Mouse (Mus musculus) spleen, embryonic (tissue): ENCODE measurements around the gene Nisch.

Source experiments
- CTCF ChIA-PET: fragments of 350-600 bp; sonication (Branson Sonifier 250); formaldehyde crosslinking; loops from one replicate; lab custom pipeline; 2022; lab: Charles Lee

Gene Nisch

DNA sequence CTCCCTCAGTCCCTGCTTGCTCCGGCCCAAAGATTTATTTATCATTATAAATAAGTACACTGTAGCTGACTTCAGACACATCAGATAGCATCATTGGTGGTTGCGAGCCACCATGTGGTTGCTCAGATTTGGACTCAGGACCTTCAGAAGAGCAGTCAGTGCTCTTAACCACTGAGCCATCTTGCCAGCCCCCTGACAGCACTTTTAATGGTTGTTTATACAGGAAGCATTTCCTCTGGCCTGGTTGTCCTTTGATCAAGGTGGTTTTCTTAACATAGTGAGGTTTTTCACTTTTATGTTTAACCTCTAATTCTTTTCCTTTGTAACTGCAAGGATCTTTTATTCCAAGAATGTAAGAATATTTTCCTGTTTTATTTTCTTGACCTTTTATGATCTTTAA lies 22.3 kb downstream of the Nisch start:
- CTCF ChIA-PET: no interaction called here

DNA sequence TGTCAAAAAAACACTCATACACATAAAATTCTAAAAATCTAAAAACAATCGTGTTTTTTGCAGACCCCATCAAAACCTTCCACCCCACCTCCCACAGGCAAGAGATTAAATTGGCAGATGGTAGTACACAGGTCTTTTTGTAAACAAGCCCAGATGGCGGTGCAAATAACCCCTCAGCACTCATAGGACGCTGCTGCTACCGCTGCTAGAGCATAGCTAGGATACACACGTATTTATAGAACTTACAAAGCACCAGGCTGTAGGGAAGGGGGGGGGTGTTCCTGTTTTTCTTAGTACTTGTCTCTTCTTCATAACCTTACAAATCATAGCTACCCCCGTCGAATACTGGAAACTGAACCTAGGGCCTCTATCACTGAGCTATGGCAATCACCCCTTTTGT lies 23.0 kb downstream of the Nisch start:
- CTCF ChIA-PET: interaction anchor here (0.7 kb wide), 1 partner anchor 144 kb away, joined by 3 read pairs; no protein-coding TSS in a partner anchor

DNA sequence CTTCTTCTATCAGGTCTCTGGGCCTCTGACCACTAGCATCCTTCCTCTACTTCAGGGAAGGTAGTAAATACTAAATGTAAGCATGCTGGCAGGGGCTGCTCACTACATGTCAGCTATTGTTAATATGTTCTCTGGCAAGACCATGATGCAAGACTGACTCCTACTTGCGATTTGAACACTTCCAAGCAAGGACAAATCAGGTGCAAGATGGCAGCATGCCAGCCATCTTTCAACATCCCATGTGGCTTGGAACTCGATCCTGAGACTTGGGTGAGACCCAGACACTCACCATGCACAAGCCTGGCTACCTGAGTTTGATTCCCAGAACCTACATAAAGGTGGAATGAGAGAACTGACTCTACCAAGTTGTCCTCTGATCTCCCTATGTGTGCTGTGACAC lies 24.8 kb downstream of the Nisch start:
- CTCF ChIA-PET: no interaction called here

DNA sequence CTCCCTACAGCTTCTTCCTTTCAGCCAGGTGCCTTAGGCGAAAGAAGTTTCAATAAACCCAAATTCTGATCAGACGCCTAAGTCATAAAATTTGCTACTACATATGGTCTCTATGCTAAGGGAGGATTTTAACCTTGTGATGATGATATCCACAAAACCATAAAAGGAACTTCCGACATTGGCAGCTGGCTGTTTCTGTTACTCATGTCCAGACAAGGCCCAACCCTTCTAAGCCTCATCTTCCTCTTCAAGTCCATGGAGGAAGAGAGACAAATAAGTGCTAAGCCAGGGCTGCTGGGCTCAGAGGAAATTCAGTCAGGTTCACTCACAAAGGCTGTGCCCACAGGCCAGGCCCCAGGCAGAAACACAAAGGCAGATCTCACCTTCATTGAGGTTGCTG lies 27.4 kb downstream of the Nisch start:
- CTCF ChIA-PET: no interaction called here

DNA sequence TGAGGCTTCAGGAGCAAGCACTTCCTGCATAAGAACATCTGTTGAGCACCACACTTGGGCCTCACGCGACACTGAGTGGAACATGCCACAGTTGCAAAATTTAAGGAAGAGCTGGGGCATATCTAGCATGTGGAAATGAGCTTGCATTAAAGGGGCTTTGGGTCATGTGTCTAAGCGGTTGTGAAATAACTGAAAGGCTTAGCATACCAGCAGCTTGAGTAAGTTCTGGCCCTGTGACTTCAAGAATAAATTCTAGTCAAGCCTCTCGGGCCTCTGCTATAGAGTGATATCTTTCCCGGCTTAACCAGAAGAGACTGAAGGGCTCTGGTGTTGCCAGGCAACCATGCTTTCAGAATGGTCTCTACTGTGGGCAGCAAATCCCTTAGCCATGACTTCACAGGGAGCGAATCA lies 28.0 kb downstream of the Nisch start:
- CTCF ChIA-PET: no interaction called here

DNA sequence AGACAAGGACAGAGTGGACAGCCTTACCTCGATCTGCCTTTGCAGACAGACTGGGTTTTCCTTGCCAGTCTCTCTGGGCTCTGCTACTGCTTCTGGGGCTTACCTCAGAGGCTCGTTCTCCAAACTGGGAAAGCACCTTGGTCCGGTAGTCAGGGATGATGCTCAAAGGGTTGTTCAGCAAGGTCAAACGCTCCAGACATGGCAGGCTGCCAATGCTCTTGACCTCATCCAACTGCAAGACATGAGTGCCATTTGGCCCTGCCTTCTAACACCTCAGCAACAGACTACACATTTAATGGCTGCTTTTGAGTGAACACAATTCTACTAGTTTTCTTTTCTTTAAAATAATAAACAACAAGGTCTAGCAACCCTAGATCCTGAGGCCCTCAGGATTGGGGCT lies 30.1 kb downstream of the Nisch start:
- CTCF ChIA-PET: interaction anchor here (0.6 kb wide), 1 partner anchor 617 kb away, joined by 3 read pairs; no protein-coding TSS in a partner anchor

DNA sequence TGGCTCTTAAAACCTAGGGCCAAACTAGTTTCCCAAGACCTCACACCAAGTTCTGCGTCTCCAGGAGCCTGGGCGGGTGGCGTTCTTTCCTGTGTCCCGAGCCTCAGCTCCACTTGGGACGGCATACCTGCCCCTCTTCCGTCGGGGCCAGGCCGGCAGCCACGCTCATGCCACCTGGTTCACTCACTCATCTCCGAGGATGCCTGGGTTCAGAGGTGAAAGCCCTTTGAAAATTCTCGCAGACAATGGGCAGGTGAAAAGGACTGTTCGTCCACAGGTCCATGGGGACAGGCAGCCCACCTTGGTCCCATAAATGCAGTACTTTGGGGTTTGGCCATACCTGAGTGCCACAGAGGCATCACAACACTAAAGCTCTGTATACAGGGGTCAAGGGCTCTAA lies 32.6 kb downstream of the Nisch start:
- CTCF ChIA-PET: interaction anchor here (0.6 kb wide), 1 partner anchor 152 kb away, joined by 6 read pairs; no protein-coding TSS in a partner anchor

DNA sequence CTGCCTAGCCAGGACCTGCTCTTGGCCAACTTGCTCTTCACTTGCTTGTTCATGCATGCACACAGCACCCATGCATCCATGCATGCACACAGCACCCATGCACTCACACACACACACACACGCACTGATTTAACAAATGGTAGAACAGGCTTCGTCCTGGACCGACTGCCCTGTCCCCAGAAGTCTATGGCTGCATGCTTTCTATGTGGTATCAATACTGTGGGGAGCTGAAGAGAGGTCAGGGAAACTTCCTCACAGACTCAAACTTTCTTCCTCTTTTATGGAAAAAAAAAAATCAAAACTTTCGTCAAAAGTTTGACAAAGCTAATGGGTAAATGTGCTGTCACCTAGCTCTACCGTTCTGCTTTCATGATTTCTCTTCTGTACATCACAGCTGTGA lies 33.2 kb downstream of the Nisch start:
- CTCF ChIA-PET: interaction anchor here (0.6 kb wide), 1 partner anchor 152 kb away, joined by 6 read pairs; no protein-coding TSS in a partner anchor

DNA sequence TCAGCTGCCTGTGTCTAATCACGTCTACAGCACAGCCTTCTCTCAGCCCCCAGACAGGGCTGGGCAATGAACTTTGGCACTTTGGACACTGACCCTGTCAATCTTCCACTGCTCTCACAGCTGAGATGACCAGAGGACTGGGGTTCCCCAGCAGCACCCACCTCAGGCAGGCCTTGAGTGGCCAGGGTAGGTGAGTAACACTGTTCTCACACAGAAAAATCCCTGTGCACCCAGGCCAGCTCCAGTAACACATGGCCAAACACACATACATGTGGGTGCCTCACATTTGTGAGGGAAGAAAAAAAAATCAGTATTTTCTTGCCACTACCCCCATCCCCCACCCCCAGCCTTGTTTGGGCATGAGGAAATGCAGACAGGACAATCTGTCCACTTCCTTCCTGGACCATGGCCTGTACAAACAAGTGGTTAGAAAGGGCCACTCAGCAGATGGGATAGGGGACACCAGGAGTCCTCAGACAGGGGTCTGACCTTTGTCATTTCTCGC lies 33.9 kb downstream of the Nisch start:
- CTCF ChIA-PET: no interaction called here

DNA sequence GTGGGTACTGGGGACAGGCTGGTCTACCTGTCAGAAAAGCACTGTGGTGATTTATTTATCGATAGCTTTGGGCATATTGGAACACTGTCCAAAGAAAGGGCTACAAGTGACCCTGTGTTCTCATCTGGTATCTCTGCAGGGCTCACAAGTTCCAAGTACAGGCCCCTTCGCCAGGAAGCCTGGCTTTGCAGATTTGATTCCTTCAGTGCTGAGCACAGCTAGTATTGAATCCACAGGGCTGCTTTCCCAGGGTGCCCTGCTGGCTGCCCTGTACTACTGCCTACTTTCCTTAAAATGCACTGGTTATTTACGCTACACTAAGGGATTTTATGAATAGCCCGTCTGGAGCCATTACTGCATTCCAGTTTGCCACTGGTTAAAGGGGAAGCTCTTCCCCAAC lies 35.2 kb downstream of the Nisch start:
- CTCF ChIA-PET: no interaction called here

DNA sequence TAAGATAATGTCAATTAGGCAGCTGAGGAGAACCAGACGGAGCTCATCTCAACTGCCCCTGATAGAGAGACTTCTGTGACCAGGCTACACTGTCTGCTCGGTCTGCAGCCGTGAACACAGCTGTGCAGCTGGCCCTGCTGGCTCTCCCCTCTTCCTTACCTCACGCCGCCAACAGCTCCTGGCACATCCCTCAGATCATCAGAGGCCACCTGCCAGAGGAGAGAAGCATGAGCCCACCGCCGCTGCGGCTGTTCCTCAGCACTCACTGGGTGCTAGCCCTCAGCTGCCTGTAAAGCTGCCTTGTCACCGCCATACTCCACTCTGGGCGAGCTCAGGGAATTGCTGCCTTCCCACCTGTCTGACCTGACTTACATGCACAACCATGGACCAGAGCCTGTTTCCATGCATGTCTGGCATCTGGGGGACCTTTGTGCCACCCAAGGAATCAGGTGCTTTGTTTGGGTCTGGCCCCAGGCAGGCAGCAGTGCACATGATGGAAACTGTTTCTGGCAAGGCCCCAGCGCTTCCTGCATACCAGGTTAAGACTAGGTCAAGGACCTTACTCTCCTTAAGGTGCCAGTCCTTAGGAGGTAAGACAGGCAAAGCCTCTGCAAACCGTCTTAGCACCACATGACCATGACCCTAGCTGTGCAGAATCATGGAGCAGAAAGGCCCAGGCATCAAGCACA lies 36.9 kb downstream of the Nisch start:
- CTCF ChIA-PET: no interaction called here

DNA sequence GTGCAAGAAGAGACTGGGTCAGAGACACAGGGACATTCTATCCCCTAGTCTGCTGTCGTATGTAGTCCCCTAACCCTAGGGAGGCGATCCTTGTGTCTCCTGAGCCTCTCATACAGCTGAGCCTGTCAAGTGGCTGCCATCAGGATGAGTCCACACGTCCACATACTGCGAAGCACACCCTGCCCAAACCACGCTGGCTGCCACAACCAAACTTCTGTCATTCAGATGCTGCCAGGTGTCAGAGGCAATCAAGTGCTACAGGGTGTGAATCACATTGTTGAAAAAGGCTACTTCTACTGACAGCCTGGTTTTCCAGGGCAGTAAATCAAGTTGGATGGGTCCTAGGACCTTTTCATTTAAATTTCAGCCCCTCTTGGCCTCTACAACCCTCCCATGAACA lies 39.0 kb downstream of the Nisch start:
- CTCF ChIA-PET: no interaction called here

DNA sequence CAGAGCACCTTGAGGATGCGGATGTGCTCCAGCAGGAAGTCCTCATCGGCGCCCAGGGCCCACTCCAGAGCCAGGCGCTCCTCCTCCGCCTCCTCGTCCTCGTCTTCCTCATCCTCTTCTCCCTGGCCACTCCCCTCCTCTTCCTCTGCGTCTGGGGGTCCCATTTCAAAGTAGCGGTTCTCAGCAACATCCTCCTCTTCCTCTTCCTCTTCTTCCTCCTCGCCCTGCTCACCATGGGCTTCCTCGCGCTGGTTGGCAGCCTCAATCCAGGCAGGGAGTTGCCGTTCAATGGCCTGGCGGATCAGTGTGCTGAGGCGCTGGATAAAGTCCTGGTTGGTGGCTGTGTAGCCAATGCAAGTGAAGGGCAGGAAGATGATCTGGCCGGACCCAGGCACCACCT lies 39.5 kb downstream of the Nisch start:
- CTCF ChIA-PET: no interaction called here

DNA sequence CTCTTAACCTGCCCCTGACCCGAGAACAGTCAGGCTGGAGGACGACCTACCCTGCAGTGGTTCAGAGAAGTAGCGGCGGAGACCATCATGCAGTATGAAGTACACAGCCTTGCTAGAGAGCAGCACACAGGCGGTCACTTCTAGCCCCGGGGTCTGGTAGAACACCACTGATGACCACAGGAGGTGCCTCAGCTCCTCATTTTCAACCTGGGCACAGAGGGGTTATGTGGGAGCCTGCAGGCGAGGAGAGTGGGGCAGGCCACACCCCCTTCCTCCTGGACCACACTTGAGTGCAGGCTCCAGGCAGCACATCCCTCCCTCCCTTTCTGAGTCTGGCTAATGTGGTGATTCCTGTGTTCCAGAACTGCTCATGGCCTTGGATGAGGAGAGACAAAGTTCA lies 43.2 kb downstream of the Nisch start:
- CTCF ChIA-PET: no interaction called here

DNA sequence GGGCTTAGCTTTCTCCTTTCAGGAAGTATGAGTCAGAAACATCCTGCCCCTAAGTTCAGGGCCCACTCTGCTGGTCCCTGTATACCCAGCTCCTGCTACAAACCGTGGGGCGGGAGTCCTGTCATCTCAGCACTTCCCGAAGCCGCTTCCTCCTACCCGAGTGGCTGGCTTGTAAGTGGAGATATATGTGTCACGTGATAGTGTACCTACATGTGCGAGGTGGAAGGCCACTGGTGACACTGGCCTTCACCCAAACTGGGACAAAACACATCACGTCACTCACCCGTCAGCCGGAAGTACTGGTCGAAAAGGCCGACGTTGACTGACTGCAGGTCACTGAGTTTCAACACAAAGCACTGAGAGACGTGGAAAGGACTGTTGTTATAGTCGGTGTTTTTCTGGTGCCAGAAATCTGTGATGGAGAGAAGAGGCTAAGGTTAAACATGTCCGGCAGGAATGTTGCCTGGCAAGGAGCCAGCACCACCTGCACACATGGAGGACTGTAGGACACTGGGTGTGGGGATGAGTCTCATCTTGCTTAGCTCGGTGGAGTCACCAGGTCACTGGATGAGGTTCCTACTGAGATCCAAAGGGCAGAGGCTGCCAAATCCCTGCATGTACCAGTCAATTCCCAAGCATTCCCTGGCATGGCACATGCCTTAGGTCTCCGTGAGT lies 43.8 kb downstream of the Nisch start:
- CTCF ChIA-PET: no interaction called here

DNA sequence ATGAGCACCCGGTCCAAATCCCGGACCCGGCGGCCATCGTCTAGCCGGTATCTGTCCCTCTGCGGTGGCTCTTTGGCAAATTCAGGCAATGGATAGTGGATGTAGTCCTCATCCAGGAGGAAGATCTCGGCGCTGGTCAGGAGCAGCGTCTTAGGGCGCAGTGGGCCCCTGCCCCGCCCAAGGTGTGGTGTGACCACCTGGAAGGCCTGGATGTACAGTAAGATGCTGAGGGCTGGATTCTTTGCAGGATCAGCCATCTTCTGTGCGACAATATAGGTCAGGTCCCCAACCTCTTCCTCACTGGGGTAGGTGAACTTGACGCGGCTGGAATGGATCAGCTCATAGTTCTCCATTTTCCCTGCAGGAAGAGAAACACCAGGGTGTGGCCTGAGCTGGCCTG lies 44.9 kb downstream of the Nisch start:
- CTCF ChIA-PET: no interaction called here

DNA sequence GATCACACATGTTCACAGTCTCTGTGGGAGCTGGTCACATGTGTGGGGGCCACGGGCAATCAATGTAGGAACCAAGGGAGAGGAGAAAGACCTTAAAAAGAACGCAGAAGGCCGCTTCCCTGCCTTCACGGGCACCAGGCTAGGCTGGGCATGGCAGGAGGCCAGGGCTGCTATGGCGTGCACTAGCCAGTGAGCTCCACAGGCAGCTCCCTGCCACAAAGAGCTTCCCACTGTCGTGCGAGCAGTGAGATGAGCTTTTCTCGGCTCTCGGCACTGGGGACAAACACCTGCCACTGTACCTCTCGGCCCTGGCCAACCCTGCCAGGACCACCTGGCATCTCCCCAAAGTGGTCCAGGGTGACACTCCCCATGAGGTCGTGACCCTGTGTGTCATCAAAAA lies 45.4 kb downstream of the Nisch start:
- CTCF ChIA-PET: no interaction called here

DNA sequence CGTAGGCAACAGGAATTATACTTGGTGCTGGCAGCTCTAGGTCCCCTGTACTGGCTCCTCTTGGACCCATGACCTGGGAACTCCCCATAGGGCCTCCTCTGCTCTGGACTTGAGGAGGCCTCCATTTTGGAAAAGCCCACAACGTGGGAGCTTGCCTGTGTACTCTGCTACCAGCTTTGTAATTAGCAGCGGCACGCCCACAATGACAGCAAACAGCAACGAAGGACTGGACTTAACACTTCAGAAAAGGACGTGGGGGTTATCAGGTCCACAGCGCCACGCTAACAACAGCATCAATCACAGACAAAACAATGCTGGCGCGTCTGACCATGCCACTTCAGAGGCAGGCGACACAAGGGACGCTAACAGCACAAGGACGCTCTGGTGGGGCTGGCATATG lies 45.8 kb downstream of the Nisch start:
- CTCF ChIA-PET: no interaction called here

DNA sequence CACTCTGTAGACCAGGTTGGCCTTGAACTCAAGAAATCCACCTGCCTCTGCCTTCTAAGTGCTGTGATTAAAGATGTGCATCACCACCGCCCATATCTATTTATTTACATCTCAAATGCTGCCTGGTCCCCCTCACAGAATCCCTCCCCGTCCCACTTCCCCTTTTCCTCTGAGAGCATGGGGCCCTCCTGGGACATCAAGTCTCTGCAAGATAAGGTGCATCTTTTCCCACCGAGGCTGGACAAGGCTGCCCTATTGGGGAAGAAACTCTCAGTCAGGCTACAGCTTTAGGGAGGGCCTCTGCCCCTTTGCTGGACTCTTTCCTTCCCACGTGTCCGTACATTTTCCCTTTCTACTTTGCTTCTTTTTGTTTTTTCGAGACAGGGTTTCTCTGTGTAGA lies 47.2 kb downstream of the Nisch start:
- CTCF ChIA-PET: no interaction called here

DNA sequence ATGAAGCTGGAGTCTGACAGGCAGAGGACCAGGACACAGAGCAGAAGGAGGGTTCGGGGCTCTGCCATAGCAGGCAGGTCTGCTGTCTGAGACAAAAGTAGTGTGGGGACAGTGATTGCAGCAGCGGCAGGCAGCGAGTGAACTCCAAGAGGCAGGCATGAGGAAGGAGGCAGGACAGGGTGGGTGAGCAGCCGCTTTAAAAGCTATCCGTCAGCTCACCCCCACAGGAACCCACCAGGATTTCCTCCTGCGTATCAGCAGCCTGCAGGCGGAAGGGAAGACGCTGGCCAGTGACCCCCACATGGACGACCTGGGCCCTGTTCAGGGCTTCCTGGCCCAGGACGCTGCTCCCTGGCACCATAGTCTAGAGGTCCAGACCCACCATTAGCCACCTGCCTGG lies 48.3 kb downstream of the Nisch start, which contains the start of gene Stab1:
Gene Stab1, minus strand, starts transcription at position 217 of the 400 bp plus-strand sequence.
- CTCF ChIA-PET: no interaction called here

DNA sequence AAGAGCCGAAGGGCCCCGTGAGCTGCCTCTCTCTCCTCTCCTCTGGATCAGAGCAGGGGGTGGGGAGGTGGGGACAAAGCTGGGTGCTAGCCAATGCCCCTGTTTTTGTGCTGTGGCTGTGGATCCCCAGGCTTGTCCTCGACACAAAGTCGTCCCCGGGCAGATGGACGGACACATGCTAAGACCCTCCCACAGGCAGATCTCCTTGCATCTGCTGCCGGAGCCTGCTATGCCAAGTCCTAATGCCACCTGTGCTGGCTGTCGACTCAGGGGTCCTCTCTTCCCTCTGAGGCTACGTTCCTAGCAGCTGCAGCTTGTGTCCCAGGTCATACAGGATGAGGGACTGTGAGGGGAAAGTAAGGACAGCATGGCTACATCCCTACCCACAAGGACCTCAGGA lies 49.9 kb downstream of the Nisch start:
- CTCF ChIA-PET: no interaction called here

DNA sequence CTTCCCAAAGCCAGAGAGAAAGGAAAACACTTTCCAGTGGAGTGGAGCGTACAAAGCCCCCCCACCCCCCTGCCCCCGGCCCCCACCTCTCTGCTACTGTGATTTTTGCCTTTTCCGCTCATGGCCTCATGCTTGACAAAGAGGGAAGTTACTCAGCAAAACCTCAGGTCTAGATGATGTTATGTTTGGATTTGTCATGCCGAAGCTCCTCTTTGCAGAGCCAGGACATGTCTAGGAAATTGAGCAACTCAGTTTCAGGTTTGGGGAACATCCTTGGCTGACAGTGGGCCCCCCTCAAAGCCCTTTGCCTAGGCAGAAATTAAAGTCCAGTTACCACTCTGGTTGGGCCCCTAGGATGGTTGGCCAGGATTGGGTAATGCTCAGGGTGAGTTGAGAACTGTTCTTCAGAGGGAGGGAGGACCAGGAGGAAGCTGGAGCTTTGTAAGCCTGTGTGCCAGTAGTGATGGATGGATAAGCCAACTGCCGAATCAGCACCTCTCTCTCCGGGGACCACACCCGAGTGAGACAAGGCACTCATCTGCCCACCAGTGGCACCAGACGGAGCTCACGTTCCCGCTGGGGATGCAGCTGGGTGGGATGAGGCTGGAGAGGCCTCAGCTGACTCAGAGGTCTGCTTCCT lies 50.6 kb downstream of the Nisch start:
- CTCF ChIA-PET: no interaction called here

DNA sequence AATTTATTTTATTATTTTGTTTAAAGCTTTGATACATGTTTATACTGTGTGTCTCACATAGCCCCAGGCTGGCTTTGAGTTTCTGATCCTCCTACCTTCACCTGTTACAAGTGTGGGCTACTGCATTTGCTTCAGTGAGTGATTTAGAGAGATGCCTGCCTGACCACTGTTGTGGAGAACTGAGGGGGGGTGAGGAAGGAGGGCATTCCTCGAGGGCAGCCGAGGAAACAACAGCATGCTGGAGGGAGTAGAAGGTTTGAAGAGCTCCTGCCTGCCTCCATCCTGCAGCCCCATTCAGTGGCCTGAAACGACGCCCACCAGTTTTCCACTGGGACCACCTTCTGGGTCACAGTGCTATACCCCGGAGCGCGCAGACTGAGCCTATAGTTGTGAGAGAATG lies 51.3 kb downstream of the Nisch start:
- CTCF ChIA-PET: no interaction called here
